Mouse (Mus musculus): ENCODE data around the gene Selenos.

GRCm38 (mm10) chr7:66124551-66124968 is 45.1 kb downstream of the Selenos start:
- TF ChIP-seq CTCF (IDR thresholded peaks at IDR 0.05; ENCODE audit: borderline replicate concordance, control insufficient read depth, extremely low read depth, insufficient read depth, low read length, poor library complexity), result no peak
- TF ChIP-seq POLR2A (IDR thresholded peaks at IDR 0.05; ENCODE audit: control insufficient read depth, extremely low read depth, insufficient read depth, low read length, poor library complexity), result no peak

All from thymus, adult 2 months (tissue).